Mouse (Mus musculus): Measurements from ENCODE around the gene Abraxas2.

The Abraxas2 gene

GRCm38 (mm10) chr7:132859042-132859958 is at the start of gene Abraxas2:
Gene Abraxas2, plus strand, starts transcription at chr7:132859225.
- in situ Hi-C loops (cut with MboI; ENCODE audit: low pct_unique_long_range_greater_than_20kb in 1 of 2, low sequenced_read_pairs in 2 of 2, unreplicated experiment in 1 of 2) = no loop called here

- in situ Hi-C loops (cut with MboI; ENCODE audit: low pct_unique_long_range_greater_than_20kb in 1 of 2, low sequenced_read_pairs in 2 of 2, unreplicated experiment in 1 of 2) = loop anchor here in 1 of 2 experiments (5.0 kb wide), 1 partner anchor 62 kb away; no protein-coding TSS in a partner anchor
Measured at GRCm38 (mm10) chr7:132809721-132810120, 49.3 kb upstream of the Abraxas2 start.

- in situ Hi-C loops (cut with MboI; ENCODE audit: low pct_unique_long_range_greater_than_20kb in 1 of 2, low sequenced_read_pairs in 2 of 2, unreplicated experiment in 1 of 2) = no loop called here
Measured at GRCm38 (mm10) chr7:132810368-132810767, 48.7 kb upstream of the Abraxas2 start.

GRCm38 (mm10) chr7:132810879-132811278 is 48.1 kb upstream of the Abraxas2 start:
- in situ Hi-C loops (cut with MboI; ENCODE audit: low pct_unique_long_range_greater_than_20kb in 1 of 2, low sequenced_read_pairs in 2 of 2, unreplicated experiment in 1 of 2) = no loop called here

- in situ Hi-C loops (cut with MboI; ENCODE audit: low pct_unique_long_range_greater_than_20kb in 1 of 2, low sequenced_read_pairs in 2 of 2, unreplicated experiment in 1 of 2) = no loop called here
Measured at GRCm38 (mm10) chr7:132811716-132812618, 47.1 kb upstream of the Abraxas2 start.

GRCm38 (mm10) chr7:132812619-132813415 is 46.2 kb upstream of the Abraxas2 start:
- in situ Hi-C loops (cut with MboI; ENCODE audit: low pct_unique_long_range_greater_than_20kb in 1 of 2, low sequenced_read_pairs in 2 of 2, unreplicated experiment in 1 of 2) = no loop called here

GRCm38 (mm10) chr7:132813416-132814088 is 45.5 kb upstream of the Abraxas2 start, which contains the start of gene Fam53b:
Gene Fam53b, minus strand, starts transcription at chr7:132813886.
- in situ Hi-C loops (cut with MboI; ENCODE audit: low pct_unique_long_range_greater_than_20kb in 1 of 2, low sequenced_read_pairs in 2 of 2, unreplicated experiment in 1 of 2) = no loop called here

- in situ Hi-C loops (cut with MboI; ENCODE audit: low pct_unique_long_range_greater_than_20kb in 1 of 2, low sequenced_read_pairs in 2 of 2, unreplicated experiment in 1 of 2) = no loop called here
Measured at GRCm38 (mm10) chr7:132814089-132814450, 45.0 kb upstream of the Abraxas2 start.

- in situ Hi-C loops (cut with MboI; ENCODE audit: low pct_unique_long_range_greater_than_20kb in 1 of 2, low sequenced_read_pairs in 2 of 2, unreplicated experiment in 1 of 2) = no loop called here
Measured at GRCm38 (mm10) chr7:132815081-132815480, 43.9 kb upstream of the Abraxas2 start.

- in situ Hi-C loops (cut with MboI; ENCODE audit: low pct_unique_long_range_greater_than_20kb in 1 of 2, low sequenced_read_pairs in 2 of 2, unreplicated experiment in 1 of 2) = no loop called here
Measured at GRCm38 (mm10) chr7:132816528-132816927, 42.5 kb upstream of the Abraxas2 start.

GRCm38 (mm10) chr7:132817056-132817455 is 42.0 kb upstream of the Abraxas2 start:
- in situ Hi-C loops (cut with MboI; ENCODE audit: low pct_unique_long_range_greater_than_20kb in 1 of 2, low sequenced_read_pairs in 2 of 2, unreplicated experiment in 1 of 2) = no loop called here

- in situ Hi-C loops (cut with MboI; ENCODE audit: low pct_unique_long_range_greater_than_20kb in 1 of 2, low sequenced_read_pairs in 2 of 2, unreplicated experiment in 1 of 2) = no loop called here
Measured at GRCm38 (mm10) chr7:132820692-132821091, 38.3 kb upstream of the Abraxas2 start.

GRCm38 (mm10) chr7:132823832-132824231 is 35.2 kb upstream of the Abraxas2 start:
- in situ Hi-C loops (cut with MboI; ENCODE audit: low pct_unique_long_range_greater_than_20kb in 1 of 2, low sequenced_read_pairs in 2 of 2, unreplicated experiment in 1 of 2) = no loop called here

- in situ Hi-C loops (cut with MboI; ENCODE audit: low pct_unique_long_range_greater_than_20kb in 1 of 2, low sequenced_read_pairs in 2 of 2, unreplicated experiment in 1 of 2) = no loop called here
Measured at GRCm38 (mm10) chr7:132824346-132825022, 34.5 kb upstream of the Abraxas2 start.

GRCm38 (mm10) chr7:132830955-132831354 is 28.1 kb upstream of the Abraxas2 start:
- in situ Hi-C loops (cut with MboI; ENCODE audit: low pct_unique_long_range_greater_than_20kb in 1 of 2, low sequenced_read_pairs in 2 of 2, unreplicated experiment in 1 of 2) = no loop called here

GRCm38 (mm10) chr7:132841287-132841686 is 17.7 kb upstream of the Abraxas2 start:
- in situ Hi-C loops (cut with MboI; ENCODE audit: low pct_unique_long_range_greater_than_20kb in 1 of 2, low sequenced_read_pairs in 2 of 2, unreplicated experiment in 1 of 2) = no loop called here

- in situ Hi-C loops (cut with MboI; ENCODE audit: low pct_unique_long_range_greater_than_20kb in 1 of 2, low sequenced_read_pairs in 2 of 2, unreplicated experiment in 1 of 2) = no loop called here
Measured at GRCm38 (mm10) chr7:132842455-132842854, 16.6 kb upstream of the Abraxas2 start.
